Mouse (Mus musculus): ENCODE results near the gene Nek6. TPM values are rescaled to one million over a fixed set of nuclear protein-coding genes. Genes with fewer than 3 reads are reported as not detected.

Nek6 gene
- polyA plus RNA-seq, 1 experiment from 2014 or later = 58.8 TPM

- no peak for ATAC-seq (ENCODE audit: low read depth)
- H3K9ac ChIP-seq = no peak overlapping the region
- no peak overlapping the region for H3K4me2 ChIP-seq
- no peaks in the 10 kb centered on the region for H3K36me3 ChIP-seq
- H3K9me3 ChIP-seq = no peaks in the 10 kb centered on the region
- H3K27ac ChIP-seq (replicated peaks) = no peak overlapping the region
- H3K4me3 ChIP-seq = no peak overlapping the region
- no peaks in the 10 kb centered on the region for H3K27me3 ChIP-seq
- WGBS = 57% methylated on average over 1 of the region's 1 CpGs
- peaks cover 68% of the 10 kb centered on the region for H3K4me1 ChIP-seq (replicated peaks)
Measured at GRCm38 (mm10) chr2:38542366-38542765, 30.9 kb downstream of the Nek6 start.

DNA sequence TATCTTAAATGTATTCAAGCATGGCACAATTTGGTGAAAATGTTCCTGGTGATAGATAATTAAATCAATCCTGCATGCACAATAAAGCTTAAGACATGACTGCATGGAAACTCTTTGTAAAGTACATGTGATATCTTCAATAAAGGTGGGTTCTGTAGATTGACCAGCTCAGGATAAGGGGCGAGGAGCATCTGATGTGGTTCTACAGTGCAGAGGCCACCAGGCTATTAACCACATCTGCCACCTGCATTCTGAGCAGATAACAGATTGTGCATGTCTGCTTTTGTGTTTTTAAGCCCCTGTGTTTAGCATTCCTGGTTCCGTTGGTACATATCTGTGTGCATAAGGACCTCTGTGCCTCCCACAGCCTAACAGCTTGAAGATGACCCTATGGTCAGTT is 31.7 kb downstream of the Nek6 start:
- Histone ChIP-seq H3K27me3 (no peaks in the 10 kb centered on the region), H3K4me3 (no peak overlapping the region), H3K4me2 (no peak overlapping the region), H3K36me3 (no peaks in the 10 kb centered on the region), H3K9me3 (no peaks in the 10 kb centered on the region), H3K27ac (replicated peaks) (no peak overlapping the region), H3K9ac (no peak overlapping the region), H3K4me1 (replicated peaks) (peaks cover 68% of the 10 kb centered on the region)
- 68% methylated on average over 2 of the region's 2 CpGs for WGBS
- no peak for ATAC-seq (ENCODE audit: low read depth)

DNA sequence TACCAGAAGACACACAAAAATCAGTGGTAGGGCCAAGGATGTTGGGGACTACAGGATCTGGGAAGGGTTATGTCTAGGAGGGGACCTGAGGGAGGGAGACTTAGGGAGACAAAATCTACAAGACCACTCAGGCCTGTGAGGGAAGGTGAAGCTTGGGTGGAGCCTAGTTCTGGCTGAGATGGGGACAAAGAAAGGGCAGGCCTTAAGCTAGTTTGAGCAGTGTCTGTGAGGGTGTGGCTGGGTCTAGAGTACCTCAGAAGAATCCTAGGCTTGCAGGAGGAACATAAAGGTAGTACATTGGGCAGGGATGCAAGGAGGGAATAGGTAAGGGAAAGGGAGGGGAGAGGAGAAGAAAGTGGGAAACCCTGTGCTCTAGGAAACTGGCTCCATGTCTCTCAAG is 32.9 kb downstream of the Nek6 start:
- Histone ChIP-seq H3K9ac (no peak overlapping the region), H3K36me3 (no peaks in the 10 kb centered on the region), H3K4me2 (no peak overlapping the region), H3K9me3 (no peaks in the 10 kb centered on the region), H3K27ac (replicated peaks) (no peak overlapping the region), H3K27me3 (no peaks in the 10 kb centered on the region), H3K4me1 (replicated peaks) (peaks cover 57% of the 10 kb centered on the region), H3K4me3 (no peak overlapping the region)
- ATAC-seq (ENCODE audit: low read depth) = no peak

GRCm38 (mm10) chr2:38544982-38545381 is 33.5 kb downstream of the Nek6 start:
- Histone ChIP-seq H3K4me1 (replicated peaks) (peaks cover 51% of the 10 kb centered on the region), H3K4me2 (no peak overlapping the region), H3K9me3 (no peaks in the 10 kb centered on the region), H3K4me3 (no peak overlapping the region), H3K9ac (no peak overlapping the region), H3K27me3 (no peaks in the 10 kb centered on the region), H3K36me3 (no peaks in the 10 kb centered on the region), H3K27ac (replicated peaks) (no peak overlapping the region)
- 83% methylated on average over 6 of the region's 6 CpGs for WGBS
- ATAC-seq (ENCODE audit: low read depth) = no peak

GRCm38 (mm10) chr2:38545706-38546105 is 34.3 kb downstream of the Nek6 start:
- no peak overlapping the region for H3K27ac ChIP-seq (replicated peaks)
- H3K4me2 ChIP-seq = no peak overlapping the region
- peaks cover 44% of the 10 kb centered on the region for H3K4me1 ChIP-seq (replicated peaks)
- no peak overlapping the region for H3K4me3 ChIP-seq
- H3K9me3 ChIP-seq = no peaks in the 10 kb centered on the region
- H3K36me3 ChIP-seq = no peaks in the 10 kb centered on the region
- H3K9ac ChIP-seq = no peak overlapping the region
- no peak for ATAC-seq (ENCODE audit: low read depth)
- no peaks in the 10 kb centered on the region for H3K27me3 ChIP-seq

GRCm38 (mm10) chr2:38546222-38546621 is 34.8 kb downstream of the Nek6 start:
- Histone ChIP-seq H3K27me3 (no peaks in the 10 kb centered on the region), H3K36me3 (no peaks in the 10 kb centered on the region; the same call in 1 of the 2 replicates), H3K4me2 (no peak overlapping the region), H3K4me1 (replicated peaks) (peaks cover 42% of the 10 kb centered on the region), H3K27ac (replicated peaks) (no peak overlapping the region), H3K9me3 (no peaks in the 10 kb centered on the region), H3K9ac (no peak overlapping the region), H3K4me3 (no peak overlapping the region)
- WGBS = 21% methylated on average over 6 of the region's 6 CpGs
- ATAC-seq (ENCODE audit: low read depth) = no peak

GRCm38 (mm10) chr2:38546748-38547147 is 35.3 kb downstream of the Nek6 start:
- peaks cover 42% of the 10 kb centered on the region for H3K4me1 ChIP-seq (replicated peaks)
- no peaks in the 10 kb centered on the region; the same call in 1 of the 2 replicates for H3K36me3 ChIP-seq
- no peak overlapping the region for H3K4me2 ChIP-seq
- H3K27ac ChIP-seq (replicated peaks) = no peak overlapping the region
- no peaks in the 10 kb centered on the region for H3K9me3 ChIP-seq
- no peaks in the 10 kb centered on the region for H3K27me3 ChIP-seq
- H3K9ac ChIP-seq = no peak overlapping the region
- 72% methylated on average over 5 of the region's 5 CpGs for WGBS
- no peak for ATAC-seq (ENCODE audit: low read depth)
- H3K4me3 ChIP-seq = no peak overlapping the region

GRCm38 (mm10) chr2:38547793-38548517 is 36.5 kb downstream of the Nek6 start:
- no peak overlapping the region for H3K4me2 ChIP-seq
- 0 out of 2 replicates have a peak overlapping the region, but pooled peaks have one; percentile 14 for H3K9ac ChIP-seq
- H3K36me3 ChIP-seq = no peaks in the 10 kb centered on the region; the same call in 1 of the 2 replicates
- ATAC-seq (ENCODE audit: low read depth) = no peak
- WGBS = 57% methylated on average over 11 of the region's 11 CpGs
- H3K4me3 ChIP-seq = no peak overlapping the region
- no peak overlapping the region for H3K27ac ChIP-seq (replicated peaks)
- no peaks in the 10 kb centered on the region for H3K27me3 ChIP-seq
- no peaks in the 10 kb centered on the region for H3K9me3 ChIP-seq
- H3K4me1 ChIP-seq (replicated peaks) = peaks cover 49% of the 10 kb centered on the region

- H3K4me2 ChIP-seq = no peak overlapping the region
- H3K9ac ChIP-seq = no peak overlapping the region
- peaks cover 54% of the 10 kb centered on the region for H3K4me1 ChIP-seq (replicated peaks)
- ATAC-seq (ENCODE audit: low read depth) = peak; percentile 45; the same call in 1 of the 2 replicates
- no peak overlapping the region for H3K27ac ChIP-seq (replicated peaks)
- H3K27me3 ChIP-seq = no peaks in the 10 kb centered on the region
- H3K9me3 ChIP-seq = no peaks in the 10 kb centered on the region
- no peak overlapping the region for H3K4me3 ChIP-seq
- no peaks in the 10 kb centered on the region; the same call in 1 of the 2 replicates for H3K36me3 ChIP-seq
- WGBS = 35% methylated on average over 15 of the region's 15 CpGs
Measured at GRCm38 (mm10) chr2:38552004-38552443, 40.6 kb downstream of the Nek6 start.

DNA sequence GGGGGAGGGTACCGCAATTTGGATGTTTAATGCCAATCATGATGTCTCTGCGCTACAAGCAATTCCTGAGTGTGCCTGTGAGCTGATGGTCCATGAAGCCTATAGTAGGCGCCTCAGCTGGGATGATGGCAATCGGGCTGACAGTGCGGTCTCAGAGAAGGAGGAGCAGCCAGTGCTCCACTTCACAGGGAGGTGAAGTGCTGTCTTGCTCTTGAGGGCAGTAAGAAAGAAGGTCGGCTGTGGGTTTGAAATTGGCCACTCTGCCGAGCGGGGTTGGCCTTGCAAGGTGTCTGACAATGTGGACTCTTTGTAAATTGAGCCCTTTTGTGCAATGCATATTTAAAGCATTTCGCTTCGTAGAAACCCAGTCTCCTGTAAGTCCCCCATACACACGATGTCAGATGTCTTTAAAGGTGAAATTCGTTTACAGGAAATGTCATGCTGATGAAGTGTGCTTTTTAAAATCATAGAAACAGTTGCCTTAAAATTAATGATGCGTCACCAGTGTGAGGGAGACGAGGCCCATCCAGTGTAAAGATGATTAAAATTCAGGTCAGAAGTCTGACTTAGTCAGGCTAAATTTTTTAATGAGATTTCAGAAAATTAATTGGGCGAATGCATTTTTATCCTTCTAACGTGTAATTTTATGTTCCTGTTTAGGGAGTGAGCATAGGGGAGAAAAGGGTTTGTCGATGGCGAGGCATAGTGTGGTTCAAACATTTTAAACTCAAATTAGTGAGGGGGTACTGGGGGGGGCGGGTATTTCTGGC is 43.0 kb downstream of the Nek6 start:
- no peak for ATAC-seq (ENCODE audit: low read depth)
- Histone ChIP-seq H3K36me3 (peaks cover 5% of the 10 kb centered on the region), H3K27me3 (no peaks in the 10 kb centered on the region), H3K4me3 (no peak overlapping the region), H3K4me1 (replicated peaks) (peaks cover 42% of the 10 kb centered on the region), H3K9ac (no peak overlapping the region), H3K9me3 (no peaks in the 10 kb centered on the region), H3K4me2 (no peak overlapping the region), H3K27ac (replicated peaks) (no peak overlapping the region; the same call in 1 of the 2 replicates)
- WGBS = 62% methylated on average over 19 of the region's 19 CpGs

DNA sequence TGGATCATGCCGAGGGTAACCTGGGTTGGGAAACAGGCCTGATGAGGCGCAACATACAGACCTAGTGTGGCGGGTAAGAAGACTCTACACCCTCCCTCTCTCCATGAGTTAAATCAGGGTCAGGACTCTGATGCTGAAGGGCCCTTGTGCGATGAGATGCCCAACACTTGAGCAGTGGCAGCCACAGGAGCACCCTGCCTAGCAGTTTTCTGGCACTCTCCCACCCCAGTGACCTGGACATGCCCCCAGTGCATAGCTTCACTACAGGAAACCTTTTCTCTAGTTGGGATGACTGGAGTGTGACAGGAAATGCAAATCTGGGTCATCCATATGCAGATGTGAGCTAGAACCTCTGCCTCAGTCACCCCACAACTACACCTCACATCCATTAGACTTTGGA is 44.2 kb downstream of the Nek6 start:
- ATAC-seq (ENCODE audit: low read depth) = no peak
- Histone ChIP-seq H3K27ac (replicated peaks) (no peak overlapping the region), H3K9ac (no peak overlapping the region), H3K4me1 (replicated peaks) (peaks cover 42% of the 10 kb centered on the region), H3K4me2 (no peak overlapping the region), H3K4me3 (no peak overlapping the region), H3K27me3 (no peaks in the 10 kb centered on the region), H3K9me3 (no peaks in the 10 kb centered on the region), H3K36me3 (peaks cover 9% of the 10 kb centered on the region)
- 93% methylated on average over 4 of the region's 4 CpGs for WGBS

- Histone ChIP-seq H3K9ac (no peak overlapping the region), H3K4me2 (no peak overlapping the region), H3K27ac (replicated peaks) (no peak overlapping the region), H3K9me3 (no peaks in the 10 kb centered on the region), H3K4me3 (no peak overlapping the region), H3K4me1 (replicated peaks) (peaks cover 33% of the 10 kb centered on the region), H3K36me3 (peaks cover 15% of the 10 kb centered on the region; the same call in 1 of the 2 replicates), H3K27me3 (no peaks in the 10 kb centered on the region)
- 87% methylated on average over 3 of the region's 3 CpGs for WGBS
- ATAC-seq (ENCODE audit: low read depth) = no peak
Measured at GRCm38 (mm10) chr2:38556721-38557120, 45.3 kb downstream of the Nek6 start.

Data from neural tube, embryonic 13.5 days (tissue).